Mouse (Mus musculus): ENCODE results near the gene P2ry10. TPM values are rescaled to one million over a fixed set of nuclear protein-coding genes. Genes with fewer than 3 reads are reported as not detected.
"Not testable (repeated sequence)": the region's sequence is repeated elsewhere in the genome, so short reads cannot be mapped to it uniquely, and the experiment has no call there.

The P2ry10 gene
- polyA plus RNA-seq (2015; fragmentation: Nextera tagmentation; extraction: Ambion mirVana): 0.12 and 0.18 TPM in 2 replicates

DNA sequence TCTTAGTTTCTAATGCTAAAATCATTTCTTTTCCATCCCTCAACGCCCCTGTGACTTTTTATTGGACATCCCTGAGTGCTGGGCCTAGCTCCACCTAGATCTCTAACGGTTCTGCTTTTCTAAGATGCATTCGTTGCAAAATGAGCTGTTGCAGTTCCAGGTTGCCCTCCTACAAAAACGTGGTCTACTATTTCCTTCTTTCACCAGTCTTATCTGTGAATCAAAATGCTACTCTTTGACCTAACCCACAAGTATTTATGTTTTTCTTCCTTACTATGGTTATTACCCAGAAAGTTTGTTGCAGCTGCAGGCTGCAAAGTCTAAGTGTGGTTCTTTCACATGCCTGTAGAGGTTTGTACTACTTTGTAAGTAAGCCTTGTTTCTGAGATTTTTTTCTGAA is at the start of gene P2ry10:
Gene P2ry10 (plus strand): TSS at position 316 of the 400 bp plus-strand sequence.
- ATAC-seq (no peak), DNase-seq (no peak)
- TF ChIP-seq CTCF (IDR thresholded peaks at IDR 0.05; ENCODE audit: low read depth): no peak
- no peak for TF ChIP-seq EP300 (IDR thresholded peaks at IDR 0.05; ENCODE audit: low read depth)
- H3K9me3 ChIP-seq (ENCODE audit: low read length): no peaks in the 10 kb centered on the region
- H3K9ac ChIP-seq (replicated peaks): no peak within 1 kb of the TSS
- H3K36me3 ChIP-seq (replicated peaks; ENCODE audit: insufficient read depth, low read length): no peaks in the 10 kb centered on the region
- no peaks in the 10 kb centered on the region for H3K27me3 ChIP-seq (ENCODE audit: insufficient read depth, low read length)
- H3K27ac ChIP-seq (ENCODE audit: low read depth): no peak within 1 kb of the TSS
- no peak within 1 kb of the TSS for H3K4me2 ChIP-seq (ENCODE audit: low read depth, low read length)
- no peak within 1 kb of the TSS for H3K4me3 ChIP-seq (ENCODE audit: low read depth, low read length)
- no peaks in the 10 kb centered on the region for H3K4me1 ChIP-seq (ENCODE audit: insufficient read depth)
- WGBS (ENCODE audit: insufficient replicate concordance): 25% methylated on average over 4 of the region's 4 CpGs

DNA sequence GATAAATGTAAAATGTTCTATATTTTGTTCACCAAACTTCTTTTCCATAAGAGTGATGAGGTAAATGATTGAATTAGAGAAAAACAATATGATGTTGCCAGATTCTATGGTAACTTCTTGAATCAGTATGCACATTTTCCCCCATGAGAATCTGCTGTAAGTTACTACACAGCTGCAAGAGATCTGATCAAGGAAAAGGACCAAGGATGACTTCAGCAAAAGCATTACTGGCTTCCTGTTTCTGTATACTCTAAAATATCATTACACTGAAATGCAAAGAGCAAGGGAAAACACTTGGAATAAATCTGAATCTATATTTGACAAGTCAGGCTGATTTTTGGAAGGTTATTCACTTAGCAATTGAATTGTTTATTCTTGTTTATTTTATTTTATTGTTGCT is 49.1 kb upstream of the P2ry10 start:
- Histone ChIP-seq H3K27ac (ENCODE audit: low read depth) (no peak overlapping the region), H3K4me3 (ENCODE audit: low read depth, low read length) (no peak overlapping the region), H3K27me3 (ENCODE audit: insufficient read depth, low read length) (no peaks in the 10 kb centered on the region), H3K9me3 (ENCODE audit: low read length) (no peaks in the 10 kb centered on the region), H3K4me2 (ENCODE audit: low read depth, low read length) (no peak overlapping the region), H3K9ac (replicated peaks) (no peak overlapping the region), H3K36me3 (replicated peaks; ENCODE audit: insufficient read depth, low read length) (no peaks in the 10 kb centered on the region), H3K4me1 (ENCODE audit: insufficient read depth) (no peaks in the 10 kb centered on the region)
- ATAC-seq: no peak
- DNase-seq: no peak
- no peak for TF ChIP-seq CTCF (IDR thresholded peaks at IDR 0.05; ENCODE audit: low read depth)
- TF ChIP-seq EP300 (IDR thresholded peaks at IDR 0.05; ENCODE audit: low read depth): no peak

DNA sequence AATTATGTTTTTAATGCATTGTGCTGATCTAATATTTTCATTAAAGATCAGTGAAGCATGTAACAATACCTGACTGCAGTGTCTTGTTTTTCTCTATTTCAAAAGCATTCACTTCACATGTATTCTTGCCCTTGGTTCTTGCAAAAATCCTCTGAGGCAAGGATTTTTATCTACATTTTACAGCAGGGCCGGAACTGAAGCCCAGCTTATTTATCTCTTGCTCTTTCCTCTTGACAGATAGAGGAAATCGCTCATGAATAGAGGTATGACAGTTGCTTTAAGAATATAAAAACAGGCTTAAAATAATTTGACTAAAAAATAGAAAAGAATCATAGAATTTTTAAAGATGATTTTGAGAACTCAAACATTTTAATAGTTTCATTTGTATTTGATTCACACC is 48.7 kb upstream of the P2ry10 start:
- Histone ChIP-seq H3K9ac (replicated peaks) (no peak overlapping the region), H3K9me3 (ENCODE audit: low read length) (no peaks in the 10 kb centered on the region), H3K27me3 (ENCODE audit: insufficient read depth, low read length) (no peaks in the 10 kb centered on the region), H3K27ac (ENCODE audit: low read depth) (no peak overlapping the region), H3K4me3 (ENCODE audit: low read depth, low read length) (no peak overlapping the region), H3K36me3 (replicated peaks; ENCODE audit: insufficient read depth, low read length) (no peaks in the 10 kb centered on the region), H3K4me2 (ENCODE audit: low read depth, low read length) (no peak overlapping the region), H3K4me1 (ENCODE audit: insufficient read depth) (no peaks in the 10 kb centered on the region)
- ATAC-seq (no peak), DNase-seq (no peak)
- no peak for TF ChIP-seq EP300 (IDR thresholded peaks at IDR 0.05; ENCODE audit: low read depth)
- TF ChIP-seq CTCF (IDR thresholded peaks at IDR 0.05; ENCODE audit: low read depth): no peak
- WGBS (ENCODE audit: insufficient replicate concordance): 35% methylated on average over 2 of the region's 2 CpGs

DNA sequence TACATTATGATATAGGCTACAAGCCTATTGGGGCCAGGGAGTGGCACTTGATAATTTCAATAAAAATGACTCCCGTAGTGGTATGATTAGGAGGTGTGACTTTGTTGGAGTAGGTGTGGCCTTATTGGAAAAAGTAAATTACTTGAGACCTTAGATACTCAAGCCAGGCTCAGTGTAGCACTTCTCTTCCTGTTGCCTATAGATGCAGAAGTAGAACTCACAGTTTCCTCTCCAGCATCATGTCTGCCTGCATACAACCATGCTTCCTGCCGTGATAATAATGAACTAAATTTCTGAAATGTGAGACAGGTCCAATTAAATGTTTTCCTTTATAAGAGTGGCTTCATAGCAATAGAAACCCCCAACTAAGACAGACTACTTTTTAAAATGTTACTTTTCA is 45.9 kb upstream of the P2ry10 start:
- 84% methylated on average over 2 of the region's 2 CpGs for WGBS (ENCODE audit: insufficient replicate concordance)
- no peak for ATAC-seq
- H3K27me3 ChIP-seq (ENCODE audit: insufficient read depth, low read length): no peaks in the 10 kb centered on the region

DNA sequence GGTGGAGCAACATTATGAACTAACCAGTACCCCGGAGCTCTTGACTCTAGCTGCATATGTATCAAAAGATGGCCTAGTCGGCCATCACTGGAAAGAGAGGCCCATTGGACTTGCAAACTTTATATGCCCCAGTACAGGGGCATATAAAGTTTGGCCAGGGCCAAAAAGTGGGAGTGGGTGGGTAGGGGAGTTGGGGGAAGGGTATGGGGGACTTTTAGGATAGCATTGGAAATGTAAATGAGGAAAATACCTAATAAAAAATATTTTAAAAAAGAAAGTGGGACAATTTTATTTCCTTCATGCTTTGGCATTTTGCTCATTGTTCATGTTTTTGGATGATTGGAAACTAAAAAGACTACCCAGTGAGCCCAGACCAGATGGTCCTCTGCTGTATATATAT is 4.9 kb upstream of the P2ry10 start:
- H3K27me3 ChIP-seq (ENCODE audit: insufficient read depth, low read length); H3K9me3 ChIP-seq (ENCODE audit: low read length); H3K4me1 ChIP-seq (ENCODE audit: insufficient read depth); H3K4me3 ChIP-seq (ENCODE audit: low read depth, low read length); DNase-seq; H3K9ac ChIP-seq (replicated peaks); ATAC-seq; H3K4me2 ChIP-seq (ENCODE audit: low read depth, low read length); H3K27ac ChIP-seq (ENCODE audit: low read depth); H3K36me3 ChIP-seq (replicated peaks; ENCODE audit: insufficient read depth, low read length): not testable (repeated sequence)
- 50% methylated on average over 1 of the region's 2 CpGs for WGBS (ENCODE audit: insufficient replicate concordance)

More for the DNA sequence above, 45.9 kb upstream of the P2ry10 start:
- Histone ChIP-seq H3K4me1 (ENCODE audit: insufficient read depth) (no peaks in the 10 kb centered on the region), H3K36me3 (replicated peaks; ENCODE audit: insufficient read depth, low read length) (no peaks in the 10 kb centered on the region), H3K9ac (replicated peaks) (no peak overlapping the region), H3K4me2 (ENCODE audit: low read depth, low read length) (no peak overlapping the region), H3K27ac (ENCODE audit: low read depth) (no peak overlapping the region), H3K4me3 (ENCODE audit: low read depth, low read length) (no peak overlapping the region), H3K9me3 (ENCODE audit: low read length) (no peaks in the 10 kb centered on the region)
- DNase-seq: no peak
- no peak for TF ChIP-seq EP300 (IDR thresholded peaks at IDR 0.05; ENCODE audit: low read depth)
- no peak for TF ChIP-seq CTCF (IDR thresholded peaks at IDR 0.05; ENCODE audit: low read depth)

- Histone ChIP-seq H3K9ac (replicated peaks) (no peak overlapping the region), H3K4me1 (ENCODE audit: insufficient read depth) (no peaks in the 10 kb centered on the region), H3K36me3 (replicated peaks; ENCODE audit: insufficient read depth, low read length) (no peaks in the 10 kb centered on the region), H3K4me3 (ENCODE audit: low read depth, low read length) (no peak overlapping the region), H3K4me2 (ENCODE audit: low read depth, low read length) (no peak overlapping the region), H3K9me3 (ENCODE audit: low read length) (no peaks in the 10 kb centered on the region), H3K27me3 (ENCODE audit: insufficient read depth, low read length) (no peaks in the 10 kb centered on the region), H3K27ac (ENCODE audit: low read depth) (no peak overlapping the region)
- TF ChIP-seq CTCF (IDR thresholded peaks at IDR 0.05; ENCODE audit: low read depth): no peak
- no peak for TF ChIP-seq EP300 (IDR thresholded peaks at IDR 0.05; ENCODE audit: low read depth)
- no peak for ATAC-seq
- no peak for DNase-seq
Observed at GRCm38 (mm10) chrX:107084320-107084719, 4.0 kb upstream of the P2ry10 start.

DNA sequence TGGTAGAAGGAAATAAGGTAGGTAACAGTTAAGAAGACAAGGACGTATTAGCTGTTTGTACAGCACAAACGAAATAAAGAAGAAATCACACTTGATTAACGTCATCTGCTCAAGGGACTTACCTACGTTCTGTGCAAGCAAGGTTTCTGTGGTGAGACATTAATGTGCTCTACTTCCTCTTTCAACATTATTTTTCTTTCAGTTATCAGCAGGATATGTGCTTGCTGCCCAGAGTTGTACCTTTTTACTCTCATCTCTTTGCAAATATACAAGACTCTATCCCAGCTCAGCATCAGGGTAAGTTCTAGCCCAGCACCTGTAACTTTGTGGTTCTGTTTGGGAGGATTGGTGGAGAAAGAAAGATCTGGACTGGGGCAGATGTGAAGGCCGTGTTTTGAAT is 839 bp downstream of the P2ry10 start:
- H3K9ac ChIP-seq (replicated peaks): no peak overlapping the region
- 53% methylated on average over 5 of the region's 5 CpGs for WGBS (ENCODE audit: insufficient replicate concordance)
- H3K4me3 ChIP-seq (ENCODE audit: low read depth, low read length): no peak overlapping the region
- H3K36me3 ChIP-seq (replicated peaks; ENCODE audit: insufficient read depth, low read length): no peaks in the 10 kb centered on the region
- DNase-seq: no peak
- no peak overlapping the region for H3K27ac ChIP-seq (ENCODE audit: low read depth)
- no peaks in the 10 kb centered on the region for H3K9me3 ChIP-seq (ENCODE audit: low read length)
- TF ChIP-seq CTCF (IDR thresholded peaks at IDR 0.05; ENCODE audit: low read depth) (no peak), EP300 (IDR thresholded peaks at IDR 0.05; ENCODE audit: low read depth) (no peak)
- H3K4me2 ChIP-seq (ENCODE audit: low read depth, low read length): no peak overlapping the region
- no peaks in the 10 kb centered on the region for H3K4me1 ChIP-seq (ENCODE audit: insufficient read depth)
- no peaks in the 10 kb centered on the region for H3K27me3 ChIP-seq (ENCODE audit: insufficient read depth, low read length)
- no peak for ATAC-seq

All from liver, postnatal 0 days (tissue).